Mouse (Mus musculus): ENCODE measurements at regions not wholly inside any gene's neighbourhood (a gene's known extent, or its start where the extent isn't known, plus 50 kb on each side); places are given as distances from the start of the nearest gene placed in this dataset.

GRCm38 (mm10) chr4:127416906-127417305, 58.9 kb upstream of the Gjb5 start:
- DNase-seq, result peak; percentile 32

- peak; percentile 34 for DNase-seq
Measured at GRCm38 (mm10) chr4:127413997-127414964, 56.3 kb upstream of the Gjb5 start.
